Mouse (Mus musculus) heart, embryonic 13.5 days (tissue): ENCODE measurements at regions not wholly inside any gene's neighbourhood (a gene's known extent, or its start where the extent isn't known, plus 50 kb on each side); places are given as distances from the start of the nearest gene placed in this dataset.

Source experiments
- ATAC-seq: fragments of 200-750 bp; cut with Nextera tagmentation; 2 replicates; pipeline ENCODE4 v1.8.0; 2017; ENCODE audit warnings: moderate TSS enrichment; ENCODE audit not compliant: insufficient number of reproducible peaks, low FRiP score, low TSS enrichment; ENCODE audit errors: extremely low read depth
- H3K27ac ChIP-seq: fragments of 300-500 bp; sonication (generic); replicated peaks from 2 replicates; pipeline ENCODE4 v1.5.1; 2015; ENCODE audit warnings: moderate library complexity, mild to moderate bottlenecking, inconsistent platforms
- H3K27me3 ChIP-seq: fragments of 300-500 bp; sonication (generic); replicated peaks from 2 replicates; pipeline ENCODE4 v1.6.1; 2015; ENCODE audit warnings: mild to moderate bottlenecking, inconsistent platforms
- H3K36me3 ChIP-seq: fragments of 300-500 bp; sonication (generic); 2 replicates; pipeline ENCODE4 v1.6.1; 2015; ENCODE audit warnings: mild to moderate bottlenecking, inconsistent platforms
- H3K4me1 ChIP-seq: fragments of 300-500 bp; sonication (generic); 2 replicates; pipeline ENCODE4 v1.6.1; 2015; ENCODE audit warnings: inconsistent platforms
- H3K4me2 ChIP-seq: fragments of 300-500 bp; sonication (generic); 2 replicates; pipeline ENCODE4 v1.6.1; 2015; ENCODE audit warnings: inconsistent platforms, mild to moderate bottlenecking, moderate library complexity
- H3K4me3 ChIP-seq: fragments of 300-500 bp; sonication (generic); 2 replicates; pipeline ENCODE4 v1.5.1; 2015; ENCODE audit warnings: moderate library complexity, mild to moderate bottlenecking, inconsistent platforms
- H3K9ac ChIP-seq: fragments of 300-500 bp; sonication (generic); 2 replicates; pipeline ENCODE4 v1.6.1; 2015; ENCODE audit warnings: inconsistent platforms, mild to moderate bottlenecking, moderate library complexity
- H3K9me3 ChIP-seq: fragments of 300-500 bp; sonication (generic); 2 replicates; pipeline ENCODE4 v1.6.1; 2016; ENCODE audit warnings: inconsistent platforms
- WGBS: fragments of 180-500 bp; shearing (Covaris S2); methylation state at CpG from one replicate; pipeline ENCODE4 v1.1.7; 2015; ENCODE audit warnings: mixed read lengths; 5-methylcytosine and 5-hydroxymethylcytosine counted together

- ATAC-seq, result no peak
- Histone ChIP-seq H3K27ac (no peak overlapping the region), H3K4me2 (no peak overlapping the region), H3K9me3 (no peaks in the 10 kb centered on the region), H3K4me1 (no peaks in the 10 kb centered on the region), H3K27me3 (no peaks in the 10 kb centered on the region), H3K36me3 (no peaks in the 10 kb centered on the region), H3K9ac (no peak overlapping the region), H3K4me3 (no peak overlapping the region)
- 74% methylated on average over 4 of the region's 4 CpGs for WGBS
These were observed 105.8 kb upstream of the Maf start for GRCm38 (mm10) chr8:115813426-115813825.

GRCm38 (mm10) chr8:115806579-115806978 is 99.0 kb upstream of the Maf start:
- H3K4me3 ChIP-seq, result no peak overlapping the region
- peaks cover 9% of the 10 kb centered on the region; the same call in 1 of the 2 replicates for H3K4me1 ChIP-seq
- 20% methylated on average over 9 of the region's 9 CpGs for WGBS
- no peak overlapping the region for H3K27ac ChIP-seq
- no peak overlapping the region for H3K9ac ChIP-seq
- H3K27me3 ChIP-seq, result no peaks in the 10 kb centered on the region
- no peaks in the 10 kb centered on the region for H3K36me3 ChIP-seq
- no peaks in the 10 kb centered on the region for H3K9me3 ChIP-seq
- ATAC-seq, result no peak
- H3K4me2 ChIP-seq, result peak overlapping the region; percentile 28

- H3K9me3 ChIP-seq, result no peaks in the 10 kb centered on the region
- peak overlapping the region; percentile 28; the same call in 1 of the 2 replicates for H3K4me2 ChIP-seq
- H3K27me3 ChIP-seq, result no peaks in the 10 kb centered on the region
- H3K27ac ChIP-seq, result no peak overlapping the region
- no peak overlapping the region for H3K4me3 ChIP-seq
- H3K9ac ChIP-seq, result no peak overlapping the region
- no peaks in the 10 kb centered on the region for H3K36me3 ChIP-seq
- WGBS, result 52% methylated on average over 6 of the region's 6 CpGs
- no peak for ATAC-seq
- H3K4me1 ChIP-seq, result peaks cover 9% of the 10 kb centered on the region; the same call in 1 of the 2 replicates
These were observed 98.5 kb upstream of the Maf start for GRCm38 (mm10) chr8:115806139-115806538.

GRCm38 (mm10) chr8:115793587-115793986 is 86.0 kb upstream of the Maf start:
- Histone ChIP-seq H3K27ac (no peak overlapping the region), H3K36me3 (no peaks in the 10 kb centered on the region), H3K9me3 (no peaks in the 10 kb centered on the region), H3K4me3 (no peak overlapping the region), H3K9ac (no peak overlapping the region), H3K4me2 (no peak overlapping the region), H3K4me1 (no peaks in the 10 kb centered on the region), H3K27me3 (no peaks in the 10 kb centered on the region)
- WGBS, result 73% methylated on average over 1 of the region's 1 CpGs
- ATAC-seq, result no peak

GRCm38 (mm10) chr8:115788421-115788820 is 80.8 kb upstream of the Maf start:
- no peak for ATAC-seq
- Histone ChIP-seq H3K9me3 (no peaks in the 10 kb centered on the region), H3K4me3 (no peak overlapping the region), H3K9ac (no peak overlapping the region), H3K27me3 (no peaks in the 10 kb centered on the region), H3K4me2 (no peak overlapping the region), H3K27ac (no peak overlapping the region), H3K36me3 (no peaks in the 10 kb centered on the region), H3K4me1 (no peaks in the 10 kb centered on the region)
- 66% methylated on average over 6 of the region's 6 CpGs for WGBS

GRCm38 (mm10) chr8:115786185-115786584 is 78.6 kb upstream of the Maf start:
- WGBS, result 79% methylated on average over 4 of the region's 4 CpGs
- no peaks in the 10 kb centered on the region for H3K4me1 ChIP-seq
- no peaks in the 10 kb centered on the region for H3K36me3 ChIP-seq
- H3K4me2 ChIP-seq, result no peak overlapping the region
- no peaks in the 10 kb centered on the region for H3K27me3 ChIP-seq
- H3K4me3 ChIP-seq, result no peak overlapping the region
- no peak for ATAC-seq
- H3K9ac ChIP-seq, result no peak overlapping the region
- H3K27ac ChIP-seq, result no peak overlapping the region
- H3K9me3 ChIP-seq, result no peaks in the 10 kb centered on the region

GRCm38 (mm10) chr8:115785769-115786168 is 78.2 kb upstream of the Maf start:
- Histone ChIP-seq H3K27me3 (no peaks in the 10 kb centered on the region), H3K4me3 (no peak overlapping the region), H3K36me3 (no peaks in the 10 kb centered on the region), H3K9ac (no peak overlapping the region), H3K4me1 (no peaks in the 10 kb centered on the region), H3K27ac (no peak overlapping the region), H3K4me2 (no peak overlapping the region), H3K9me3 (no peaks in the 10 kb centered on the region)
- ATAC-seq, result no peak
- 81% methylated on average over 3 of the region's 3 CpGs for WGBS

- Histone ChIP-seq H3K36me3 (no peaks in the 10 kb centered on the region), H3K4me1 (no peaks in the 10 kb centered on the region), H3K4me2 (no peak overlapping the region), H3K27ac (no peak overlapping the region), H3K9me3 (no peaks in the 10 kb centered on the region), H3K9ac (no peak overlapping the region), H3K27me3 (no peaks in the 10 kb centered on the region), H3K4me3 (no peak overlapping the region)
- ATAC-seq, result no peak
- WGBS, result 82% methylated on average over 6 of the region's 6 CpGs
These were observed 75.8 kb upstream of the Maf start for GRCm38 (mm10) chr8:115783364-115783763.

GRCm38 (mm10) chr8:115778433-115778832 is 70.8 kb upstream of the Maf start:
- WGBS, result 77% methylated on average over 1 of the region's 1 CpGs
- H3K4me2 ChIP-seq, result no peak overlapping the region
- no peak for ATAC-seq
- no peaks in the 10 kb centered on the region for H3K9me3 ChIP-seq
- no peaks in the 10 kb centered on the region for H3K4me1 ChIP-seq
- no peaks in the 10 kb centered on the region for H3K27me3 ChIP-seq
- no peak overlapping the region for H3K4me3 ChIP-seq
- H3K9ac ChIP-seq, result no peak overlapping the region
- H3K27ac ChIP-seq, result no peak overlapping the region
- no peaks in the 10 kb centered on the region for H3K36me3 ChIP-seq

GRCm38 (mm10) chr8:115771060-115771459 is 63.5 kb upstream of the Maf start:
- Histone ChIP-seq H3K9me3 (no peaks in the 10 kb centered on the region), H3K4me3 (no peak overlapping the region), H3K36me3 (no peaks in the 10 kb centered on the region), H3K27ac (no peak overlapping the region), H3K4me2 (no peak overlapping the region), H3K9ac (no peak overlapping the region), H3K4me1 (peaks cover 13% of the 10 kb centered on the region), H3K27me3 (no peaks in the 10 kb centered on the region)
- WGBS, result 68% methylated on average over 7 of the region's 7 CpGs
- no peak for ATAC-seq

- Histone ChIP-seq H3K4me3 (no peak overlapping the region), H3K36me3 (no peaks in the 10 kb centered on the region), H3K9ac (no peak overlapping the region), H3K27ac (no peak overlapping the region), H3K4me2 (no peak overlapping the region), H3K4me1 (peaks cover 15% of the 10 kb centered on the region), H3K9me3 (no peaks in the 10 kb centered on the region), H3K27me3 (no peaks in the 10 kb centered on the region)
- WGBS, result 78% methylated on average over 4 of the region's 4 CpGs
- ATAC-seq, result no peak
These were observed 61.0 kb upstream of the Maf start for GRCm38 (mm10) chr8:115768631-115769030.

GRCm38 (mm10) chr8:115766218-115766898 is 58.8 kb upstream of the Maf start:
- 21% methylated on average over 9 of the region's 9 CpGs for WGBS

More at GRCm38 (mm10) chr8:115766218-115766898, 58.8 kb upstream of the Maf start:
- Histone ChIP-seq H3K27me3 (no peaks in the 10 kb centered on the region), H3K4me1 (peaks cover 9% of the 10 kb centered on the region), H3K9ac (no peak overlapping the region), H3K27ac (no peak overlapping the region), H3K36me3 (no peaks in the 10 kb centered on the region), H3K4me2 (peak overlapping the region; percentile 36), H3K9me3 (no peaks in the 10 kb centered on the region), H3K4me3 (no peak overlapping the region)
- peak; percentile 52 for ATAC-seq
